Comparison of ENCODE assay signal across 9 mouse cellular contexts in the genomic region with DNA sequence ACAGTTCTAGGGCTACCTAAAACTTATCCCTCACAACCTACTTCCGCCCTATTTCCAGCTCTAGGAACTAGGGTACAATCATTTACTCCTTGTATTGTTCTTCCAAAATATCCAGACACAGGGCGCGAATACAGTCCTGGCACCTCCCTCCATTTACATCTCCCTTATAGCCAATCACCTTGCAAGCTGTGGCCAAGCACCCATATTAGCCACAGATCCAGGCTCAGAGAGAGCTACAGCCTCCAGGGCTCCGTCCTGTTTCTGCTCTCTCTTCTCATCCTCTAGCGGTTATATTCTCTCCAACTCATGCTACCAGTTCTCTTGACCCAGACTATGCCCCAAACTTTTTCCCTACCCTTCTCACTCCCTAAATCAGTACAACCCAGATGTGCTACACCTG.
DNase-seq lines count a peak whose midpoint lies in the region; ATAC-seq and TF ChIP-seq lines count a peak whose summit lies in the region.
"Had no signal": no experiment of that assay in that cellular context is flagged by ENCODE, and none has a peak within 500 bp of the region (broad histone marks: within the 10 kb centered on the region; RNA-seq: fewer than 3 reads in every experiment).

No protein-coding gene starts in this region.

- peak; percentile 55 for ATAC-seq in heart, embryonic 11.5 days (replicated peaks; ENCODE audit: insufficient number of reproducible peaks, low FRiP score, low TSS enrichment)
- peak; percentile 45 for ATAC-seq in hindbrain, embryonic 13.5 days (ENCODE audit: low FRiP score)
- peak; percentile 15 for ATAC-seq in midbrain, embryonic 11.5 days (ENCODE audit: low FRiP score)

- WGBS in heart, embryonic 11.5 days (ENCODE audit: insufficient replicate concordance) = 42% methylated on average over 5 of the region's 5 CpGs
- WGBS in hindbrain, embryonic 13.5 days = 33% methylated on average over 5 of the region's 5 CpGs
- 37% methylated on average over 5 of the region's 5 CpGs for WGBS in midbrain, embryonic 11.5 days

- H3K4me3 ChIP-seq in heart, embryonic 11.5 days (ENCODE audit: low read depth, low read length) = peak overlapping the region; percentile 45
- peak overlapping the region; percentile 65 to 79 for H3K4me3 ChIP-seq in ES-E14 (ENCODE audit: insufficient read depth in 1 of 2, low read depth in 1 of 2, low read length in 2 of 2, poor library complexity in 1 of 2, severe bottlenecking in 1 of 2)
- H3K4me3 ChIP-seq in hindbrain, embryonic 13.5 days = peak overlapping the region; percentile 65
- peak overlapping the region; percentile 44; the same call in 1 of the 2 replicates for H3K4me3 ChIP-seq in midbrain, embryonic 11.5 days (ENCODE audit: low read depth, low read length)

- H3K4me2 ChIP-seq in heart, embryonic 11.5 days = peak overlapping the region; percentile 81
- H3K4me2 ChIP-seq in hindbrain, embryonic 13.5 days = peak overlapping the region; percentile 88
- H3K4me2 ChIP-seq in midbrain, embryonic 11.5 days = peak overlapping the region; percentile 86

- no peaks in the 10 kb centered on the region for H3K36me3 ChIP-seq in heart, embryonic 11.5 days (ENCODE audit: control insufficient read depth, insufficient read depth, low read length)
- no peaks in the 10 kb centered on the region for H3K36me3 ChIP-seq in ES-E14 (ENCODE audit: control insufficient read depth, insufficient read depth, low read length, poor library complexity, severe bottlenecking)
- H3K36me3 ChIP-seq in hindbrain, embryonic 13.5 days = no peaks in the 10 kb centered on the region
- no peaks in the 10 kb centered on the region for H3K36me3 ChIP-seq in midbrain, embryonic 11.5 days (ENCODE audit: control insufficient read depth, insufficient read depth, low read length)

- no peak for DNase-seq in heart, adult 9 months (ENCODE audit: low spot score in 2 of 2)
- peak; percentile 19 for DNase-seq in ES-E14 (ENCODE audit: low read depth, low spot score)
- DNase-seq in midbrain, embryonic 11.5 days (ENCODE audit: low spot score, missing footprints) = no peak
- no peak for DNase-seq in thymus, postnatal 10 days (ENCODE audit: low spot score in 2 of 2)
- DNase-seq in urinary bladder, postnatal 4 days (ENCODE audit: low spot score in 2 of 2) = no peak
- no peak for DNase-seq in right cerebral cortex, postnatal 4 days
- DNase-seq: adrenal gland, adult 2 months had no signal

- no peaks in the 10 kb centered on the region for H3K9me3 ChIP-seq in heart, embryonic 11.5 days (replicated peaks; ENCODE audit: control insufficient read depth, low read length)
- no peaks in the 10 kb centered on the region for H3K9me3 ChIP-seq in ES-E14 (ENCODE audit: control insufficient read depth, insufficient read depth, low read depth, low read length)
- no peaks in the 10 kb centered on the region for H3K9me3 ChIP-seq in hindbrain, embryonic 13.5 days
- no peaks in the 10 kb centered on the region for H3K9me3 ChIP-seq in midbrain, embryonic 11.5 days (ENCODE audit: control insufficient read depth, low read length)

- no peak overlapping the region for H3K9ac ChIP-seq in heart, embryonic 11.5 days (ENCODE audit: low read depth, low read length)
- no peak overlapping the region for H3K9ac ChIP-seq in ES-E14 (ENCODE audit: insufficient read depth, low read depth, low read length, poor library complexity, severe bottlenecking)
- H3K9ac ChIP-seq in hindbrain, embryonic 13.5 days = peak overlapping the region; percentile 75
- no peak overlapping the region for H3K9ac ChIP-seq in midbrain, embryonic 11.5 days (ENCODE audit: low read length)

- H3K27me3 ChIP-seq in heart, embryonic 11.5 days (ENCODE audit: control insufficient read depth, insufficient read depth, low read length) = peaks cover 6% of the 10 kb centered on the region
- H3K27me3 ChIP-seq in hindbrain, embryonic 13.5 days = 0 out of 2 replicates have a peak, but pooled peaks cover 9% of the 10 kb centered on the region
- H3K27me3 ChIP-seq in midbrain, embryonic 11.5 days (ENCODE audit: control insufficient read depth, insufficient read depth, low read length) = peaks cover 7% of the 10 kb centered on the region; the same call in 1 of the 2 replicates

- H3K27ac ChIP-seq in heart, embryonic 11.5 days (ENCODE audit: low read depth, low read length) = no peak overlapping the region
- no peak overlapping the region for H3K27ac ChIP-seq in ES-E14 (ENCODE audit: insufficient read depth, low read depth, low read length, poor library complexity, severe bottlenecking)
- peak overlapping the region; percentile 50; the same call in 1 of the 2 replicates for H3K27ac ChIP-seq in hindbrain, embryonic 13.5 days
- no peak overlapping the region for H3K27ac ChIP-seq in midbrain, embryonic 11.5 days (ENCODE audit: low read depth, low read length)

- in situ Hi-C loops in ES-E14 (cut with MboI; ENCODE audit: low sequenced_read_pairs in 2 of 2, unreplicated experiment in 2 of 2) = no loop called here

- 0 out of 2 replicates have a peak, but pooled peaks cover 3% of the 10 kb centered on the region for H3K4me1 ChIP-seq in heart, embryonic 11.5 days (ENCODE audit: control insufficient read depth, insufficient read depth, low read length)
- H3K4me1 ChIP-seq in ES-E14 (ENCODE audit: control insufficient read depth in 2 of 2, insufficient read depth in 2 of 2, low read length in 2 of 2, poor library complexity in 1 of 2) = no peaks in the 10 kb centered on the region
- peaks cover 22% of the 10 kb centered on the region for H3K4me1 ChIP-seq in hindbrain, embryonic 13.5 days (replicated peaks)
- H3K4me1 ChIP-seq in midbrain, embryonic 11.5 days (ENCODE audit: control insufficient read depth, insufficient read depth, low read length) = no peaks in the 10 kb centered on the region

TF ChIP-seq in ES-E14, 5 proteins besides CTCF, POLR2A, EP300 and RAD21:
- TF ChIP-seq MAFK (IDR thresholded peaks at IDR 0.05; ENCODE audit: insufficient read depth, low read depth, low read length) = no peak
- no peak for TF ChIP-seq ZC3H11A (IDR thresholded peaks at IDR 0.05; ENCODE audit: borderline replicate concordance, low read depth, low read length)
- no peak for TF ChIP-seq ZNF384 (IDR thresholded peaks at IDR 0.05; ENCODE audit: low read depth, low read length)
- no peak for TF ChIP-seq HCFC1 (IDR thresholded peaks at IDR 0.05; ENCODE audit: borderline replicate concordance, insufficient read depth, low read length)
- TF ChIP-seq CHD2 (IDR thresholded peaks at IDR 0.05; ENCODE audit: low read depth, low read length) = no peak
